Mouse (Mus musculus): ENCODE data around the gene Uhrf1bp1l.
"Not testable (repeated sequence)": the region's sequence is repeated elsewhere in the genome, so short reads cannot be mapped to it uniquely, and the experiment has no call there.

The Uhrf1bp1l gene

GRCm38 (mm10) chr10:89744871-89745665 lies at the start of gene Uhrf1bp1l:
TSS of gene Uhrf1bp1l (plus strand) at chr10:89744991.
- DNase-seq (ENCODE audit: low spot score in 2 of 2), result peak; percentile 82 to 87

DNA sequence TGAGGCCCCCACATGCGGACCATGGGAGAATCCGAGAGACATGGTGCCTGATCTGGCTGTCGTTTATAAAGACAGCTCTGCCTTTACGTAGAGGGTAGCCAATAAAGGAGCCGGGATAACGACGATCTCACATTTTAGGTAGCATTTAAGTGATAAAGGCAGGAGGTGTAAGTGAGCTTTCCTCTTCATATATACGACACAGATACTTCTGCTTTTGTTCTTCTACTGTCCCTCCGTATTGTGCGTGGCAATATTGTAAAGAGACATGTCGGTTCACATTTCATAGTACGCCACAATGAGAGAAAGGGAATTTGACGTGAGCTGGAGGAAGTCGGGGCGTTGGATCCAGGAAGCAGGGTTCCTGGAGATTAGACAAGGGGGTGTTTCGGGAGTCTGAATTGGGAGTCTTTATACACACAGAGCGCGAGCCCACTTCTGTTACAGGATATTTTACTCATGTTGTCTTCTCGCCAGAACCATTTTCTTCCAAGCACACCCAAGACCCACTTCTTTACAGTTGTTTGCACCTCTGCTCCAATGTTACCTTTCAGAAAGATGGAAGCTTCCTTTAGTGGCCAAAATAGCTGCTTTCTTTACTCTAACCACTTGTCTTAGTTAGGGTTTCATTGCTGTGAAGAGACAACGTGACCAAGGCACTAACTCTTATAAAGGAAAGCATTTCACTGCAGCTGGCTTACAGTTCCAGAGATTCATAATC lies 49.4 kb upstream of the Uhrf1bp1l start:
- no peak for DNase-seq (ENCODE audit: low spot score in 2 of 2)

GRCm38 (mm10) chr10:89696270-89696669 lies 48.5 kb upstream of the Uhrf1bp1l start:
- not testable (repeated sequence) for DNase-seq (ENCODE audit: low spot score in 2 of 2)

- DNase-seq (ENCODE audit: low spot score in 2 of 2), result no peak
Observed at GRCm38 (mm10) chr10:89697956-89698355, 46.8 kb upstream of the Uhrf1bp1l start.

DNA sequence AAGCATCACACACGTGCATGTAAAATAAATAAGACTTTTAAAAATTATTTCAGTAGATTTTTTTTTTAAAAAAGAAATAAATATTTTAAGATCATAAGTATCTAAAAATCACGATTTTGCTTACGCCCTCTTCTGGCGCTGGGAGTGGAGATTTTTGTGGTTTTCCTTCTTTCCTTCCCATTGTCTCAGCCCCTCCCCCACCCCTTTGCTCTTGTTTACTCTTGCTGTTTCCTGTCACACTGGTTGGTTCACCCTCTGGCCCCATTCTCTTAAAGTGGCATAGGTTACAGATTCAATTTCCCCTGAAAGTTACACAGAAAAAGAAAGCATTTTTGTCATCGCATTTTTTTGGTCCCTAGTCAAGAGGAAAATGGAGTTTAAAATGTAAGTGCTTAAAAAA lies 41.7 kb upstream of the Uhrf1bp1l start:
- no peak for DNase-seq (ENCODE audit: low spot score in 2 of 2)

DNA sequence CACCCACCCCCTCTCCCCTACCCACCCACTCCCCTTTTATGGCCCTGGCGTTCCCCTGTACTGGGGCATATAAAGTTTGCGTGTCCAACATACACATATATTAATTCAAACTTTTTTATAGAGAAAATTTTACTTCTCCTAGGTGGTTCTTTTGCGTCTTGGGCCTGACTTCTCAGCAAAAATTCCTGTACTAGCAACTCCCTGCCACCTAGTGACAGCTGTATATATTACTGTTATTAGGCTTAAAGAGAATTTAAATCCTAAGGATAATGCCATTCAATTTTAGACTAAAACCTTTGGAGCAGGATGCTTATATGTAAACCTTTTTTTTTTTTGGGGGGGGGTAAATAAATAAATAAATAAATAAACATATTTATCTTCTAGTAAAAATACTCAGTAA lies 37.4 kb upstream of the Uhrf1bp1l start:
- no peak for DNase-seq (ENCODE audit: low spot score in 2 of 2)

- DNase-seq (ENCODE audit: low spot score in 2 of 2), result no peak
Observed at GRCm38 (mm10) chr10:89708720-89709119, 36.1 kb upstream of the Uhrf1bp1l start.

DNA sequence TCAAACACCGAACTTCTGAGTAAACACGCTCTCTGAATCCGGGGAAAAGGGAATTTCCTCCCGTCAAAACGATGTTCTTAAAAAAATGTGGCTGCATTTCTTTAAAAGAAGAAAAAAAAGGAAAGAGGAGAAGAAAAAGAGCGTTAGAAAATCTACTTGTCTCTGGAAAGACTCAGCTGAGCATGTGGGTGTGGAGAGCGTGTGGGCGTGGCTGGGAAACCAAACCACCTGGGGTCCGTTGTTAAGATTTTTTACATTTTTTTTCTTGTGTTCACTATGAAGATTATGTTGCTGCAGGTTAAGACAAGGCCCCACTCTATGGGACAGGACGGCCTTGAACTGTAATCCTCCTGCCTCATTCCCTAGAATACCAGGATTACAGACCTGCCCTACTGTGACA lies 29.9 kb upstream of the Uhrf1bp1l start:
- peak; percentile 11 to 29 for DNase-seq (ENCODE audit: low spot score in 2 of 2)

DNA sequence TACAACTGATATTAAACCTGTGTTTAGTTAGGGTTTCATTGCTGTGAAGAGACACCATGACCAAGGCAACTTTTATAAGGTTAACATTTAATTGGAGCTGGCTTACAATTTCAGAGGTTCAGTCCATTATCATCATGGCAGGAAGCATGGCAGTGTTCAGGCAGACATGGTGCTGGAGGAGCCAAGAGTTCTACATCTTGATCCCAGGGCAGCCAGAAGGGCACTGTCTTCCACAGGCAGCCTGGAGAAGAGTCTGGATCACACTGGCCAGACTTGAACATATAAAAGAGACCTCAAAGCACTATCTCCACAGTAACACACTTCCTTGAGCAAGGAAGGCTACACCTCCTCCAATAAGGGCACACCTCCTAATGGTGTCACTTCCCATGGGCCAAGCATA lies 24.5 kb upstream of the Uhrf1bp1l start:
- DNase-seq (ENCODE audit: low spot score in 2 of 2), result no peak

GRCm38 (mm10) chr10:89720796-89721195 lies 24.0 kb upstream of the Uhrf1bp1l start:
- DNase-seq (ENCODE audit: low spot score in 2 of 2), result no peak

DNA sequence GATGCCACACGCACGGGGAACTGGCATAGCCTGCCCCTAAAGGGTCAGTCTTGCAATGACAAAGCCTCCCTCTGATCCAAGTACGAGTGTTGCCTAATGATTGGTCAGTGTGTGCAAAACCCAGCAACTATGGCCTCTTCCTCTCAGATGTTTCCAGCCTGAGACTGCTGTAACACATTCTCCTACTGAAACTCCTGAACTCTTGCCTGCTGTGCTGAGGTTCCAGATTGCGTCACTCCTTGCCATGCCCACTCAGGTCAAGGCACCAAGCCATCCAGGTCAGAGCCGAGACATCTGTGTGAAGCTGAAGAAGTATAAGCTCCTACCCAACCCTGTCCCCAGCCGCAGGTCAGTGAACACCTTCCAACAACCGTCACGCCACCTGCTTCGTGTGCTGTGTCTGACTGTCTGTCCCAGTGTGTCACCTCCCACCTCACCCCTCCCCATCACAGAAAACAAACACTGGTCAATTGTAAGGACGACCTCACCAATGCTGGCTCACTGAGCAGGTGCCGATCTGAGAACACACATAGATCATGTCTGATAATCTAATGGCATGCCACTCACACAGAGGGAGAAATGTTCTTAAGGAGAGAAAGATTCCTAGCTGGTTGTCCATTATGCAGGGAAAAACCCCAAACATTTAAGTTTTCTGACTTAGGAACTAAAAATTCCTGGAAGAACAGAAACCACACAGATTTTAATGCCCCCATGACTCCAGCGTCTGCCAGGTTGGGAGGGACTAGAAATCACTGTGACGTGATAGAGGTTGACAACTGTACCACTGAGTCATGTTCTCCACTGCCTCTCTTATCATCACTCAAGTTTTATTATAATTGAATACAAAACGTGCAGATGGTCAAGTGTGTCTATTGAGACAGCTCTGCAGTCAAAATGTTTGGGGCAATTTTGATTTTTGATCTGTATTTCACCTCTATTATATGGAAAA lies 22.3 kb upstream of the Uhrf1bp1l start:
- no peak for DNase-seq (ENCODE audit: low spot score in 2 of 2)

DNA sequence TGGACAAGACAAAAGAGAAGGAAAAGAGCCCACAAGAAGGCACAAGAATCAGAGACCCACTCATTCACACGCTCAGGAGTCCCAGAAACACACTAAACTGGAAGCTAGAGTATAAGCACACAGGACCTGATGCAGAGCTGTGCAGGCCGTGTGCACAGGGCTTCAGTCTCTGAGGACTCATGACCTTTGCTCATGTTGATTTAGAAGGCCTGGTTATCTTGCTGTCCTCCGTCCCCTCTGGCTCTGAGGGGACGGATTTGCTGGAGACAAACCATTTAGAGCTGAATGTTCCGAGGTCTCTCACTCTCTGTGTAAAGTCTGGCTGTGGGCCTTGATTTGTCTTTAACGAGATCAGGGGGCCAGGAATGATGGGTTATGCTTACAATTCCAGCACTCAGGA lies 14.4 kb upstream of the Uhrf1bp1l start:
- DNase-seq (ENCODE audit: low spot score in 2 of 2), result no peak

DNA sequence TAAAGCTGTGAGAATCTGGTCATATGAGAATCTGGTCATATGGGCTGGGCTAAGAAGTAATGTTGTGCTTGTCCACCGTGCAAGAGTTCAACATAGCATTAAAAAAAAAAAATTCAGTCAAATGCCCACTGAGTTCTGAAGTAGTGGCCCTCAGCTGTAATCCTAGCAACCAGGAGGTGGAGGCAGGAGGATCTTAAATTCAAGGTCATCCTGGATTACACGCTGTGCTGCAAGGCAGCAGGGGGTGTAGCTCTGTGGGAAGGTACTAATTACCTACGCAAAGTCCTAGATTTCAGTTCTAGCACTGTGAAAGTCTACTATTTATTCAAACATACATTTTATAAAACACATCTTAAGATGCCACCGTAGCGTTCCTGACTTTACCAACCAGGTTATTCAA lies 13.4 kb upstream of the Uhrf1bp1l start:
- DNase-seq (ENCODE audit: low spot score in 2 of 2), result no peak

- DNase-seq (ENCODE audit: low spot score in 2 of 2), result peak; percentile 95 to 97
Observed at GRCm38 (mm10) chr10:89732001-89732794, 12.6 kb upstream of the Uhrf1bp1l start, which contains the start of gene Actr6. TSS of gene Actr6 (minus strand) at chr10:89732295.

DNA sequence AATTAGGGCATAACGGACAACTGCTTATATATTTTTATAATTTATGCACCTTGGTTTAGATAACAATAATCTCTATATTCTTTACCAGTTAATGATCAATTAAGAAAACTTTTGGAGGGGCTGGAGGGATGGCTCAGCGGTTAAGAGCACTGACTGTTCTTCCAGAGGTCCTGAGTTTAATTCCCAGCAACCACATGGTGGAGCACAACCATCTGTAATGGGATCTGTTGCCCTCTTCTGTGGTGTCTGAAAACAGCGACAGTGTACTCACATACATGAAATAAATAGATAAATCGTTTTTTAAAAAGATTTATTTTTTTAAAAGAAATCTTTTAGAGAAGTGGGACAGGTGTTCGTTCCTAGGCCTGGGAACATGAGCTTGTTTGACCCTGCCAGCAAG lies 7.7 kb upstream of the Uhrf1bp1l start:
- DNase-seq (ENCODE audit: low spot score in 2 of 2), result no peak

DNA sequence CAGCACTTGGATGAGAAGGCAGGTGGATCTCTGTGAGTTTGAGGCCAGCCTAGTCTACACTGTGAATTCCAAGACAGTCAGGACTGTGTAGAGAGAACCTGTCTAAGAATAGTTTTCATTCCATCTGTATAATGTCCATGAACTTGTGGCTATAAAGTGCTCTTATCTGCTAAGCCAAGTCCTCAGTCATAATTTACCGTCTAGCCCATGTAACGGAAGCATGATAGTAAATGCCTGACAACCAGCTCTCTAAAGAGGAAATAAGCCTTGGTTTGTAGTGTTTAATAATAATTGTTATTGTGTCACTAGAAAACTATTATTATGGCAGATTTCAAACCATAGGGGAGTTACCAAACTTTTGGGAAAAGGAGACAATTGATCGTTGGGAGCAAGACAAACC lies 6.9 kb upstream of the Uhrf1bp1l start:
- DNase-seq (ENCODE audit: low spot score in 2 of 2), result no peak

DNA sequence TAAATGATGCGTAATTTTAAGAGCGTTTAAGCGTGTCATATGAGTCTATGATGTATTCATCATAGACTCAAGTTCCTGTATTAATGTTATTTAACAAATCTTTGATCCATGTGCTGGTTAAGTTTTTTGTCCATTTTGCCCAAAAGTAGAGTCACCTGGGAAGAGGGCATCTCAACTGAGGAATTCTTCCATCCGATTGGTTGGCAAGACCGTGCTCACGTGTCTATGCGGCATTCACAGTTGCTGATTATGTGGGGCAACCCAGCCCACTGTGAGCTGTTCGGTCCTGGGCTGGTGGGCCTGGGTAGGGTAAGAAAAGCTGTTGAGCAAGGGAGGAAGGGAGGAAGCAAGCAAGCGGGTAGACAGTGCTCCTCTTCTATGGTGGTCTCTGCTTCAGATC lies 6.4 kb upstream of the Uhrf1bp1l start:
- DNase-seq (ENCODE audit: low spot score in 2 of 2), result no peak

- DNase-seq (ENCODE audit: low spot score in 2 of 2), result no peak
Observed at GRCm38 (mm10) chr10:89739703-89740102, 5.1 kb upstream of the Uhrf1bp1l start.

DNA sequence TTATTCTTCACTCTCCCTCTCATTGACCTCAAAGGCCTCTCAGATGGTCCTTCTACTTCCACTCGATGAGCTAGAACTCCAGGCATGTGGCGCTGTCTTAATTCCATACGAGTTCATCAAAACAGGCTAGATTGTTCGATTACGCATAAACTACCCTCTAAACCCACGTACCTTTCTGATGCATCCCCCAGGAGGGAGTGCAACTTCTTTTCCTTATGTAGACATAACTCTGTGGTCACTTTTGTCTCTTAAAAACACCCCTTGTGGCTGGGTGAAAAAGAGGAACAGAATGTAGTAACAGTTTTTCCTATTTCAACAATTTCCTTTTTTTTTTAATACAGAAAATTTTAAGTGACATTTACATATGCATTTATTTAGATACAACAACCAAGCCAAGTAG lies 3.8 kb upstream of the Uhrf1bp1l start:
- no peak for DNase-seq (ENCODE audit: low spot score in 2 of 2)

DNA sequence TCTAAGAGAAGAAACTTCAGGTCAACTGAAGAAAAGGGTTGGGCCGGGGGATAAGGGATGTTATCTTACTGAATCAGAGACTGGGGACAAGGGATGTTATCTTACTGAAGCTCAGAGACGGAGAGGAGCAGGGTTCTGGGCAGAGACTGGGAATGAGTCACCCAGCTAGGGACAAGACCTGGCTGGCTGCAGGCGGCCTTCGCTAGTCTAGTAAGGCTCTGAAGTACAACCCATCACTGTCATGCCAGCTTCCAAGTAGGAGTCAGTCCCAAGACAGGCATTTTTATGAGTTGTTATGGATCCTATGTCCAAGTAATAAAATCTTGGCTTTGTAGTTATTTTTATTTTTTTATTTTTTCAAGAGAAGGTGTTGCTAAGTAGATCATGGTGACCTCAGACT lies 1.5 kb upstream of the Uhrf1bp1l start:
- DNase-seq (ENCODE audit: low spot score in 2 of 2), result no peak

- no peak for DNase-seq (ENCODE audit: low spot score in 2 of 2)
Observed at GRCm38 (mm10) chr10:89744341-89744740, 450 bp upstream of the Uhrf1bp1l start.

Measured in right cerebral cortex, adult 2 months (tissue).